Mouse (Mus musculus) midbrain, embryonic 12.5 days (tissue): ENCODE measurements at regions not wholly inside any gene's neighbourhood (a gene's known extent, or its start where the extent isn't known, plus 50 kb on each side); places are given as distances from the start of the nearest gene placed in this dataset.

Experiments used
- ATAC-seq: fragments of 200-750 bp; cut with Nextera tagmentation; 2 replicates; pipeline ENCODE4 v1.8.0; 2017; ENCODE audit warnings: low read depth, moderate TSS enrichment, moderate library complexity; ENCODE audit not compliant: low FRiP score
- H3K27ac ChIP-seq: fragments of 300-500 bp; sonication (generic); replicated peaks from 2 replicates; pipeline ENCODE4 v1.5.1; 2016; ENCODE audit warnings: mild to moderate bottlenecking
- H3K27me3 ChIP-seq: fragments of 300-500 bp; sonication (generic); 2 replicates; pipeline ENCODE4 v1.6.1; 2016; ENCODE audit warnings: mild to moderate bottlenecking
- H3K36me3 ChIP-seq: fragments of 300-500 bp; sonication (generic); 2 replicates; pipeline ENCODE4 v1.6.1; 2016
- H3K4me1 ChIP-seq: fragments of 300-500 bp; sonication (generic); 2 replicates; pipeline ENCODE4 v1.6.1; 2016
- H3K4me2 ChIP-seq: fragments of 300-500 bp; sonication (generic); replicated peaks from 2 replicates; pipeline ENCODE4 v1.6.1; 2016; ENCODE audit warnings: mild to moderate bottlenecking, moderate library complexity
- H3K4me3 ChIP-seq: fragments of 300-500 bp; sonication (generic); 2 replicates; pipeline ENCODE4 v1.5.1; 2016; ENCODE audit warnings: mild to moderate bottlenecking
- H3K9ac ChIP-seq: fragments of 300-500 bp; sonication (generic); replicated peaks from 2 replicates; pipeline ENCODE4 v1.6.1; 2016; ENCODE audit warnings: mild to moderate bottlenecking, moderate library complexity
- H3K9me3 ChIP-seq: fragments of 300-500 bp; sonication (generic); 2 replicates; pipeline ENCODE4 v1.6.1; 2016; ENCODE audit warnings: mild to moderate bottlenecking
- WGBS: fragments of 180-500 bp; shearing (Covaris S2); methylation state at CpG from one replicate; pipeline ENCODE4 v1.1.7; 2016; 5-methylcytosine and 5-hydroxymethylcytosine counted together

DNA sequence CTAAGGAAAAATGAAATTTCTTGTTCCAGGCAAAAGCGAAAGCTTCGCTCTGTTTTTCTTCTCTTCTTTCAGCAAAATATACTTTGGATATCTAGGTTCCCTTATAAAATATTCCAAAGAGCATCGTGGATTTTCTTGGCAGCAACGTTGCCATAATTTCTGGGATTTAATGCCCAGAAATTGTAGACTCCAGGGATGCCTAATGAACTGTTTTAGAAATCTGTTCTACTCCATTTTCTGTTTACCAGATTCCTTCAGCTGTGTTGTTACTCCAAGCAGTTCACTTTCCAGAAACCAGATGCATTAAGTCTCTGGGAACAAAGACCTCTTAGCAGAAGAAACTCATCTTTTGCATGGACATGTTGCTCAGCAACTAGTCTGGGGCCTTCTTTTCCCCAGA is 504.5 kb downstream of the Nyap2 start:
- no peak for ATAC-seq
- WGBS: 92% methylated on average over 4 of the region's 4 CpGs

DNA sequence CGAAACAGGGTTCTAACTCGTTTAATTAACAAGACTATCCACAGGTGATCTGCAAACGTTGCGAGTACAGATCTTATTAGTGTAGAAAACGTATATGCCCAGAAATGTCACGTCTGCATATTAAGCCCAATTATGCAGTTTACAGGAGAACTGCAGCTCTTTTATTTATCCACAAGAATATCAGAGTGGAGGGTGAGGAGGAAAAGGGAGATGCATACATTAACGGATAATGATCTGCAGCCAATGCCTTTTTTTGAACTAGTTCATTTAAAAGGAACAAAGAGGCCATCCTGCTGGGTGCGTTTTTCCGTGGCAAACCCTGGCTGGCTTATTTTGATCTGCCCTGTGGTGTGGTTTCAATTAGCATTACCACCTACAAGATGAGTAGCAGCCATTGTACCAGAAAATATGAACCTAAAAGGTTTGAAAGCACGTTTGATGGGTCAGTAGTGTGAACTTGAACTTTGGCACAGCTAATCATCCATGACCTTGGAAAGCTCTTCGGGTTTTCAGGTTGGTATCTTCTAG is 511.1 kb downstream of the Nyap2 start:
- Histone ChIP-seq H3K9me3 (no peaks in the 10 kb centered on the region), H3K27ac (no peak overlapping the region), H3K27me3 (no peaks in the 10 kb centered on the region), H3K9ac (no peak overlapping the region), H3K4me2 (no peak overlapping the region), H3K4me1 (peaks cover 13% of the 10 kb centered on the region; the same call in 1 of the 2 replicates), H3K36me3 (no peaks in the 10 kb centered on the region), H3K4me3 (no peak overlapping the region)
- ATAC-seq: no peak
- 35% methylated on average over 11 of the region's 11 CpGs for WGBS

More for the DNA sequence above, 504.5 kb downstream of the Nyap2 start:
- Histone ChIP-seq H3K4me2 (no peak overlapping the region), H3K4me3 (no peak overlapping the region), H3K27me3 (no peaks in the 10 kb centered on the region), H3K9ac (no peak overlapping the region), H3K9me3 (no peaks in the 10 kb centered on the region), H3K36me3 (no peaks in the 10 kb centered on the region), H3K27ac (no peak overlapping the region), H3K4me1 (peaks cover 5% of the 10 kb centered on the region; the same call in 1 of the 2 replicates)

DNA sequence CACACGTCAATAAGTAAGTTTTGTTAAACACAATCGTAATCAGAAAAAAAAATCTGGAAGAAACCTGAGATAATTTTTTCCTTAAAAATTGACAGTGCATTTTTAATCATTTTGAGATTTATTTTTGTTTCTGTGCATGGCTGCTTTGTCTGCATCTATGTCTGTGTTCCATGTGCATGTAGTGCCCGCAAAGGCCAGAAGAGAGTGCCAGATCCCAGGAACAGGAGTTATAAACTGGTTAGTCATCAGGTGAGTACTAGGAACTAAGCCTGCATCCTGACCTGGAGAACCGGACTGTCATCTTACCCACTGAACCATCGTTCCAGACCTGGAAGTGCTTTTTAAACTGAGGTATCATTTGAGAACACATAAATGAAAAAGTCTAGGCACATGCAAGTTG is 514.9 kb downstream of the Nyap2 start:
- Histone ChIP-seq H3K27ac (no peak overlapping the region), H3K27me3 (no peaks in the 10 kb centered on the region), H3K36me3 (no peaks in the 10 kb centered on the region), H3K4me2 (no peak overlapping the region), H3K4me3 (no peak overlapping the region), H3K4me1 (peaks cover 27% of the 10 kb centered on the region), H3K9me3 (no peaks in the 10 kb centered on the region), H3K9ac (no peak overlapping the region)
- 87% methylated on average over 5 of the region's 5 CpGs for WGBS
- no peak for ATAC-seq

DNA sequence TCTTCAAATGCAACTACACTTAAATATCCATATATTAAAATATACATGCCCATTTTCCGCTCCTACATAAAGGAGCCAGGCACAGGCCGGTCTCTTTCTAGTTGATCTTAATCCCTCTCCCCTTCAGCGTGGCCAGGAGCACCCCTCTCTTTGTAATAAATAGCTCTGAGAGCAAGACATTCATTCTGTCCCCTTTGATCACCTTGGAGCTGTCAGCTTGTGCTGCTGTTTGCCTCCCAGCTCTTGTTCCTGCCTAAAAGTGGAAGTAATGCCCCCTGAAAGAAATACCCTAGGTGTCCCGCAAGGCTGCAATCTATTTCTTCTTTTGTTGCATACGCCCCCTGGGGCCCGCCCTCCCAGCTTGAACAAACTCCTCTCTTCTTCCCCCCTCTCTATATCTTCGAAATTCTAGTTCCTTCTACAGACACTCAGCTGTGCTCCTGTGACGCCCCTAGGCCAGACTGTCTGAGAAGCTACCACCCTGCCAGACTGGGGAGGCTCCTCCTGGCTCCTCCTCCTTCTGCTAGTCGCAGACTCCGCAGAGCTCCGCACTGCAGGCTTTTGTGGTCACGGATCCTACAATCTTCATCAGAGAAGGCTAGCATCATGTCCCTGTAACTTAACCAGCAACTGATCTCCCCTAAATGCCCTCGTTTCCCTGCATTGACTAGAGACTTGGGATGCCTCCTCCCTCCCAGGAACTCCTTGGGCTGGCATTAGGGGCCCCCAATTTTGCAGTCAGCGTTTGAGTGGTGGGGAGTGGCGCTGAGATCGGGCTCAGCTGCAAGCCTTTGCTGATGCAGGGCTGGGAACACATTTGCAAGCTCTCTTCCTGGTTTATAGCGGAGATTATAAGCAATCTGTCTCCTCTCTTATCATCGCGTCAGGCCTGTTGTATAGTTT is 516.8 kb downstream of the Nyap2 start:
- peak; percentile 98 for ATAC-seq
- Histone ChIP-seq H3K4me3 (peak overlapping the region; percentile 42), H3K27me3 (peaks cover 4% of the 10 kb centered on the region; the same call in 1 of the 2 replicates), H3K9me3 (no peaks in the 10 kb centered on the region), H3K9ac (peak overlapping the region; percentile 59), H3K4me2 (peak overlapping the region; percentile 60), H3K27ac (peak overlapping the region; percentile 95), H3K4me1 (peaks cover 19% of the 10 kb centered on the region), H3K36me3 (no peaks in the 10 kb centered on the region)
- 1% methylated on average over 19 of the region's 19 CpGs for WGBS

DNA sequence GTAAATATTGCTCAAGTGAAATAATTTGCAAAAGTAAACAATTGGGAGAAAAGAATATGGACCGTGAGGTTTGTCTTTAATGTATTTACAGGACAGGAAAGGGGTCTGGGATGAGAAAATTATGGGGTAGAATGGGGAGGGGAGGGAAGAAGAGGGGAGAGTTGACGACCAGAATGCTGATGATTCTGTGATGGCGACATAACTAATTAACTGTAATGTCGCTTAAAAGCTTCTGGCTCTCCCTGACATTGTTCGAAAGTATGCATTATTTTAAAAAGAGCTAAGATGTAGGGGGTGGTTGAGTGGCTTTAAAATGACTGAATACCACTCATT is 517.4 kb downstream of the Nyap2 start:
- 2% methylated on average over 5 of the region's 5 CpGs for WGBS
- ATAC-seq: peak; percentile 36
- peaks cover 4% of the 10 kb centered on the region; the same call in 1 of the 2 replicates for H3K27me3 ChIP-seq

DNA sequence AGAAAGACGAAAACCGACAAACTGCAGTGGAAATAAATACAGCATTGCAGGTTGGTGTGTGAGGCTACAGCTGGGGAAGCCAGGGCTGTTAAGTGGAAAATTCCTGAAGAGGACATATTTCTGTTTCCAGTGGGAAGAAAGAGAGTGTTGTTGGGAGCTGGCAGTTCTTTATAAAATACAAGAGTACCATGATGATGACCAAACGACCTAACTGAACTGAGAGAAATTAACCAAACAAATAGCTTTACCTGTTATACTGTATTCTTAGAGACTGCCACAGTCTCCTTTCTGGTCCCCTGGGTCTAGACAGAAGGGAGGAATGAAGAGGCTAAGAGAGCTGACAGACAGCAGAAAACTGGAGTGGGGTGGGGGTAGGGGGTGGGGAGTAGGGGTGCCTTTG is 517.9 kb downstream of the Nyap2 start:
- Histone ChIP-seq H3K9me3 (no peaks in the 10 kb centered on the region), H3K9ac (no peak overlapping the region), H3K27ac (peak overlapping the region; percentile 95), H3K36me3 (no peaks in the 10 kb centered on the region), H3K4me3 (no peak overlapping the region; the same call in 1 of the 2 replicates), H3K4me2 (peak overlapping the region; percentile 60), H3K27me3 (peaks cover 4% of the 10 kb centered on the region; the same call in 1 of the 2 replicates), H3K4me1 (peaks cover 19% of the 10 kb centered on the region)
- no peak for ATAC-seq
- WGBS: 9% methylated on average over 3 of the region's 3 CpGs

More for the DNA sequence above, 517.4 kb downstream of the Nyap2 start:
- Histone ChIP-seq H3K36me3 (no peaks in the 10 kb centered on the region), H3K4me2 (peak overlapping the region; percentile 60), H3K27ac (peak overlapping the region; percentile 95), H3K9me3 (no peaks in the 10 kb centered on the region), H3K9ac (peak overlapping the region; percentile 59), H3K4me3 (peak overlapping the region; percentile 42), H3K4me1 (peaks cover 19% of the 10 kb centered on the region)

DNA sequence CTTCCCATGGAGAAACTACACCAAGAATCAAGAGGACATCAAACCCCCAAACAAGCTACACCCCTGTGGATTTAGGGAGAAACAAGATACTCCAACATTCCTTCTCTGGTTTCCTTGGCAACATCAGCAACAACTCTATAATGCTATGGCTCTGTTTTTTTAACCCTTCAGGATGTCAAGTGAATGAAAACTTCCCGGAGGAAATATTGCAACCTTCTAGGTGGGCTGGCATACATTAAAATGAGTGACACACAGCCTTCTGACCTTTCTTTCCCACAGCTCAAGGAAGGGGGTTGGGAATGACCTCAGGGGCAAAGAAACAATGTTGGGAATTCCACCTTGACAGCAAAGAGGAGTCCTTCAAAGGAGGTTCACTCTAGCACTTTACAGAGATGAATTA is 532.0 kb downstream of the Nyap2 start:
- H3K4me1 ChIP-seq: no peaks in the 10 kb centered on the region
- ATAC-seq: no peak
- 0% methylated on average over 1 of the region's 1 CpGs for WGBS
- no peaks in the 10 kb centered on the region for H3K36me3 ChIP-seq
- H3K27ac ChIP-seq: no peak overlapping the region
- H3K27me3 ChIP-seq: no peaks in the 10 kb centered on the region
- no peak overlapping the region for H3K4me2 ChIP-seq
- H3K9ac ChIP-seq: no peak overlapping the region
- H3K9me3 ChIP-seq: no peaks in the 10 kb centered on the region
- no peak overlapping the region for H3K4me3 ChIP-seq

DNA sequence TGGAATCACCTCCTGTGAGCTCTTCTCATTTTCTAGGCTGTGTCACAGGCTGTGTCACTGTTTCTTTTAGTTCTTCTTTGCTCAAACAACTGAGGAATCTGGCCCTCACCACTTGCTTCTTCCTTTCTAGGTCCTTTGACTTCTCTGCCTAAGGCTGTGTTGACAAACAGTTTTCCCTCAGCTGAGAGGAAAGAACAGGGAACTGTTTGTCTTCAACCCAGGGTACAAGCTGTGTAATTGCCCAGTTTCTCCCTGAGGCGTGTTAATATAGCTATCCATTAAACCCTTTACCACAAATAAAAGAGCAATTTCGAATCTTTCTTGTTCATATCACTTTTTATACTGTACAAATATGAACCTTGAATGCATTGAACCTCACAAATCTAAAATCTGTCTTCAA is 542.1 kb downstream of the Nyap2 start:
- Histone ChIP-seq H3K4me2 (no peak overlapping the region), H3K36me3 (no peaks in the 10 kb centered on the region), H3K9ac (no peak overlapping the region), H3K27ac (no peak overlapping the region), H3K4me3 (no peak overlapping the region), H3K9me3 (no peaks in the 10 kb centered on the region), H3K27me3 (no peaks in the 10 kb centered on the region), H3K4me1 (no peaks in the 10 kb centered on the region)
- no peak for ATAC-seq
- WGBS: 77% methylated on average over 2 of the region's 2 CpGs

DNA sequence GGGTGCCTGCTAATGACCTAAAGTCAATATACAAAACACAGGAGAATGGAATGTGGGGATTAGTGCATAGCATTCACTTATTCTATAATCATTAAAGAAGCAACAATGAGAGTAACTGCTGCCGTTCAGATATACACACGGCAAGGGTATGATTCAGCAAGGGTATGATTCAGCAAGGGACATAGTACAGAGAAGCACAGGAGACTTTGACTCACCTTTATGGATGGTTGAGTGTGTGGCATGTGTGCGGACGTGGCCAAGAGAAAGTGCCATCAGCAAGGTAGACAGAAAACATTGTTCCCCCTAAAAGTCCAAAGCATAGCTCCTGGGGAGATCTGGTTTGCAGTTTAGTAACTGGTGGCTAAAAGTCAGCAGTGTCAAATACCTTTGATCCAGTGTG is 547.4 kb downstream of the Nyap2 start:
- no peak for ATAC-seq
- no peaks in the 10 kb centered on the region for H3K27me3 ChIP-seq
- 82% methylated on average over 4 of the region's 4 CpGs for WGBS
- H3K36me3 ChIP-seq: no peaks in the 10 kb centered on the region
- no peaks in the 10 kb centered on the region for H3K9me3 ChIP-seq
- no peak overlapping the region for H3K4me2 ChIP-seq
- no peak overlapping the region for H3K27ac ChIP-seq
- no peaks in the 10 kb centered on the region for H3K4me1 ChIP-seq
- no peak overlapping the region for H3K9ac ChIP-seq
- H3K4me3 ChIP-seq: no peak overlapping the region

DNA sequence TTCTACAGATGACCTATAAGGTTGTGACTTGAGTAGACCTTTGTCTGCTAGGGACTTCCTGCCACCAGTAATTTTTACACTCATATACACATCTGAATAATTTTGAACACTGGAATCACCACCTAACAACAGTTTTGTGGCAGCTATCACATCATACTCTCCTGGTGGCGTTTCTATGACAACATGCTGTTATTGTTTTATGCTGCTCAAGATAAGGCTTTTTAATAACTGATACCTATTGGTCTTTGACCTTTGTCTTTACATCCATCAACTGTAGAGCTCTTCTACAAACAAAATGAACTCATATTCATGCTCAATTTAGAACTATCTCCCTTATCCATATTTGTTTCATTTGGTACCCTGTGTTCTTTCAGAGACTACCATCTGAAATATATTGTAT is 556.0 kb downstream of the Nyap2 start:
- Histone ChIP-seq H3K36me3 (no peaks in the 10 kb centered on the region), H3K27ac (no peak overlapping the region), H3K27me3 (no peaks in the 10 kb centered on the region), H3K4me2 (no peak overlapping the region), H3K9me3 (no peaks in the 10 kb centered on the region), H3K4me1 (no peaks in the 10 kb centered on the region), H3K9ac (no peak overlapping the region), H3K4me3 (no peak overlapping the region)
- no peak for ATAC-seq
- 83% methylated on average over 1 of the region's 1 CpGs for WGBS

DNA sequence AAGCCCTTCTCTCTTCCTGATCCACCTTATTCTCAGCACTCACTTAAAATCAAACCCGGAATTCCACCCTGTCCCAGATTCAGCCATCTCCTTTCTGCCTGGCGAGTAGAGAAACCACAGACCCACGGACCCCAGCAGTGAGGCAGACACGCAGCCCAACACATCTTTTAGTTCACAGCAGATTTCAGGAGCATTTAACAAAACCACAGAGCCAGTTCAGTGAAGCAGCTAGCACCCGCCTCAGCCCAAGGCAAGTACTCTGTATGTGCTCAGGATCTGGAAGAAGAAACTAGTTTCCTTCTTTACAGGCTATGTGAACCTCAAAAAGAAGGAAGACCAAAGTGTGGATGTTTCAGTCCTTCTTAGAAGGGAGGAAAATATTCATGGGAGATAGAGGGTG is 560.6 kb downstream of the Nyap2 start:
- Histone ChIP-seq H3K27me3 (no peaks in the 10 kb centered on the region), H3K4me3 (no peak overlapping the region), H3K27ac (no peak overlapping the region), H3K4me1 (no peaks in the 10 kb centered on the region), H3K36me3 (no peaks in the 10 kb centered on the region), H3K4me2 (no peak overlapping the region), H3K9ac (no peak overlapping the region), H3K9me3 (no peaks in the 10 kb centered on the region)
- 85% methylated on average over 5 of the region's 5 CpGs for WGBS
- ATAC-seq: no peak

DNA sequence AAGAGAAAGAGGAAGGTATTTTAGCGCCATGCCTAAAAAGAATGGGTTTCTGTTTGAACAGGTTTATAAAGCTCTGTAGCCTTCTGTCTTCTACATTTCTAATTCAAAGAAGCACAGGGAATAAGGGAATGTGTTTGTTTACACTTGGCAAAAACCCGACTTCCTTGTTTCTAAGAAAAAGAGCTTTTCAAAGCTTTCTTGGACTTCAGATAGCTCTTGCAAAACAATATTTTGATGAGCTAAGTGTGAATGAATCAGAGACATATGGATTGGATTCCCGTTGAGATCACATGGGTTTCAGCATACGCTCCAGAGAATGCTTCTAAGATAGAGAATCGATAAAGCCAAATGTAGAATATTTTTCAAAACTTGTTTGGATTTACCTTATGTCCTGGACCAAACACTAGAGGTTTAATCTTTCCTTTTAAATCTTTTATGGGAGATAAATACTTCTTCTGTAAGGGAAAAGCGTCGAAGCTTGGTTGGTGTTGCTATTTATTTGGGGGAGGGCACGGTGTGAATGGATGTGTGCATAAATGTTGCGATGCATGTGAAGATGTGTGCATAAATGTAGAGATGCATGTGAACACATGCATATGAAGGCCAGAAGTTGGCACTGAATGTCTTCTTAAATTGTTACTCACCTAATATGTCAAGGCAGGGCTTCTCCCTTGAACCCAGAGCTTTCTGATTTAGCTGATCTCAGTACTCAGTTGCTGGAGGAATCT is 576.4 kb downstream of the Nyap2 start:
- H3K4me3 ChIP-seq: no peak overlapping the region
- ATAC-seq: no peak
- H3K9me3 ChIP-seq: no peaks in the 10 kb centered on the region
- H3K4me2 ChIP-seq: no peak overlapping the region
- 90% methylated on average over 9 of the region's 9 CpGs for WGBS
- H3K27me3 ChIP-seq: no peaks in the 10 kb centered on the region
- no peak overlapping the region for H3K27ac ChIP-seq
- no peaks in the 10 kb centered on the region for H3K36me3 ChIP-seq
- no peak overlapping the region for H3K9ac ChIP-seq
- no peaks in the 10 kb centered on the region for H3K4me1 ChIP-seq
